Mouse (Mus musculus): Measurements from ENCODE around the gene Ncoa4. TPM values are rescaled to one million over a fixed set of nuclear protein-coding genes. Genes with fewer than 3 reads are reported as not detected.

Gene Ncoa4
- total RNA-seq, 1 experiment = 89.6 TPM

- no peaks in the 10 kb centered on the region for H3K9me3 ChIP-seq (ENCODE audit: control insufficient read depth, insufficient read depth, low read depth, low read length)
- no peak overlapping the region for H3K27ac ChIP-seq (ENCODE audit: insufficient read depth, low read depth, low read length, poor library complexity, severe bottlenecking)
- no peak for DNase-seq (ENCODE audit: low read depth, low spot score)
- H3K4me1 ChIP-seq (ENCODE audit: control insufficient read depth in 2 of 2, insufficient read depth in 2 of 2, low read length in 2 of 2, poor library complexity in 1 of 2) = peaks cover 4% of the 10 kb centered on the region in 2 experiments; a peak in 2 of 4 replicates
- H3K36me3 ChIP-seq (ENCODE audit: control insufficient read depth, insufficient read depth, low read length, poor library complexity, severe bottlenecking) = no peaks in the 10 kb centered on the region
- in situ Hi-C loops (cut with MboI; ENCODE audit: low sequenced_read_pairs in 2 of 2, unreplicated experiment in 2 of 2) = no loop called here
- no peak overlapping the region for H3K4me3 ChIP-seq (ENCODE audit: insufficient read depth in 1 of 2, low read depth in 1 of 2, low read length in 2 of 2, poor library complexity in 1 of 2, severe bottlenecking in 1 of 2)
- H3K9ac ChIP-seq (ENCODE audit: insufficient read depth, low read depth, low read length, poor library complexity, severe bottlenecking) = no peak overlapping the region
- no peak for TF ChIP-seq MAFK (IDR thresholded peaks at IDR 0.05; ENCODE audit: insufficient read depth, low read depth, low read length)
- no peak for TF ChIP-seq ZC3H11A (IDR thresholded peaks at IDR 0.05; ENCODE audit: borderline replicate concordance, low read depth, low read length)
- no peak for TF ChIP-seq ZNF384 (IDR thresholded peaks at IDR 0.05; ENCODE audit: low read depth, low read length)
- no peak for TF ChIP-seq CHD2 (IDR thresholded peaks at IDR 0.05; ENCODE audit: low read depth, low read length)
- TF ChIP-seq HCFC1 (IDR thresholded peaks at IDR 0.05; ENCODE audit: borderline replicate concordance, insufficient read depth, low read length) = no peak
These were observed 19.2 kb upstream of the Ncoa4 start for GRCm38 (mm10) chr14:32140359-32140965.

GRCm38 (mm10) chr14:32141723-32142122 is 17.9 kb upstream of the Ncoa4 start, which contains the start of gene Msmb:
Gene Msmb (plus strand): TSS chr14:32142023.
- Histone ChIP-seq H3K9me3 (ENCODE audit: control insufficient read depth, insufficient read depth, low read depth, low read length) (no peaks in the 10 kb centered on the region), H3K27ac (ENCODE audit: insufficient read depth, low read depth, low read length, poor library complexity, severe bottlenecking) (no peak within 1 kb of the TSS), H3K4me1 (ENCODE audit: control insufficient read depth in 2 of 2, insufficient read depth in 2 of 2, low read length in 2 of 2, poor library complexity in 1 of 2) (peaks cover 0 to 4% of the 10 kb centered on the region in 2 experiments; a peak in 1 of 4 replicates), H3K36me3 (ENCODE audit: control insufficient read depth, insufficient read depth, low read length, poor library complexity, severe bottlenecking) (no peaks in the 10 kb centered on the region), H3K4me3 (ENCODE audit: insufficient read depth in 1 of 2, low read depth in 1 of 2, low read length in 2 of 2, poor library complexity in 1 of 2, severe bottlenecking in 1 of 2) (no peak within 1 kb of the TSS), H3K9ac (ENCODE audit: insufficient read depth, low read depth, low read length, poor library complexity, severe bottlenecking) (no peak within 1 kb of the TSS)
- in situ Hi-C loops (cut with MboI; ENCODE audit: low sequenced_read_pairs in 2 of 2, unreplicated experiment in 2 of 2) = no loop called here
- DNase-seq (ENCODE audit: low read depth, low spot score) = no peak
- TF ChIP-seq CHD2 (IDR thresholded peaks at IDR 0.05; ENCODE audit: low read depth, low read length) (no peak), ZNF384 (IDR thresholded peaks at IDR 0.05; ENCODE audit: low read depth, low read length) (no peak), HCFC1 (IDR thresholded peaks at IDR 0.05; ENCODE audit: borderline replicate concordance, insufficient read depth, low read length) (no peak), MAFK (IDR thresholded peaks at IDR 0.05; ENCODE audit: insufficient read depth, low read depth, low read length) (no peak), ZC3H11A (IDR thresholded peaks at IDR 0.05; ENCODE audit: borderline replicate concordance, low read depth, low read length) (no peak)

- H3K4me1 ChIP-seq (ENCODE audit: control insufficient read depth in 2 of 2, insufficient read depth in 2 of 2, low read length in 2 of 2, poor library complexity in 1 of 2) = peaks cover 0 to 2% of the 10 kb centered on the region in 2 experiments; a peak in 1 of 4 replicates
- in situ Hi-C loops (cut with MboI; ENCODE audit: low sequenced_read_pairs in 2 of 2, unreplicated experiment in 2 of 2) = no loop called here
- TF ChIP-seq MAFK (IDR thresholded peaks at IDR 0.05; ENCODE audit: insufficient read depth, low read depth, low read length) = no peak
- DNase-seq (ENCODE audit: low read depth, low spot score) = no peak
- H3K27ac ChIP-seq (ENCODE audit: insufficient read depth, low read depth, low read length, poor library complexity, severe bottlenecking) = no peak overlapping the region
- no peaks in the 10 kb centered on the region for H3K36me3 ChIP-seq (ENCODE audit: control insufficient read depth, insufficient read depth, low read length, poor library complexity, severe bottlenecking)
- H3K9me3 ChIP-seq (ENCODE audit: control insufficient read depth, insufficient read depth, low read depth, low read length) = no peaks in the 10 kb centered on the region
- H3K4me3 ChIP-seq (ENCODE audit: insufficient read depth in 1 of 2, low read depth in 1 of 2, low read length in 2 of 2, poor library complexity in 1 of 2, severe bottlenecking in 1 of 2) = no peak overlapping the region
- H3K9ac ChIP-seq (ENCODE audit: insufficient read depth, low read depth, low read length, poor library complexity, severe bottlenecking) = no peak overlapping the region
These were observed 14.9 kb upstream of the Ncoa4 start for GRCm38 (mm10) chr14:32144734-32145133.

GRCm38 (mm10) chr14:32145401-32145800 is 14.3 kb upstream of the Ncoa4 start:
- DNase-seq (ENCODE audit: low read depth, low spot score) = no peak
- H3K36me3 ChIP-seq (ENCODE audit: control insufficient read depth, insufficient read depth, low read length, poor library complexity, severe bottlenecking) = no peaks in the 10 kb centered on the region
- no peak overlapping the region for H3K27ac ChIP-seq (ENCODE audit: insufficient read depth, low read depth, low read length, poor library complexity, severe bottlenecking)
- in situ Hi-C loops (cut with MboI; ENCODE audit: low sequenced_read_pairs in 2 of 2, unreplicated experiment in 2 of 2) = no loop called here
- TF ChIP-seq ZC3H11A (IDR thresholded peaks at IDR 0.05; ENCODE audit: borderline replicate concordance, low read depth, low read length) (no peak), ZNF384 (IDR thresholded peaks at IDR 0.05; ENCODE audit: low read depth, low read length) (no peak), MAFK (IDR thresholded peaks at IDR 0.05; ENCODE audit: insufficient read depth, low read depth, low read length) (no peak), CHD2 (IDR thresholded peaks at IDR 0.05; ENCODE audit: low read depth, low read length) (no peak), HCFC1 (IDR thresholded peaks at IDR 0.05; ENCODE audit: borderline replicate concordance, insufficient read depth, low read length) (no peak)
- H3K9me3 ChIP-seq (ENCODE audit: control insufficient read depth, insufficient read depth, low read depth, low read length) = no peaks in the 10 kb centered on the region
- no peak overlapping the region for H3K4me3 ChIP-seq (ENCODE audit: insufficient read depth in 1 of 2, low read depth in 1 of 2, low read length in 2 of 2, poor library complexity in 1 of 2, severe bottlenecking in 1 of 2)
- H3K4me1 ChIP-seq (ENCODE audit: control insufficient read depth in 2 of 2, insufficient read depth in 2 of 2, low read length in 2 of 2, poor library complexity in 1 of 2) = peaks cover 0 to 2% of the 10 kb centered on the region in 2 experiments; a peak in 1 of 4 replicates
- no peak overlapping the region for H3K9ac ChIP-seq (ENCODE audit: insufficient read depth, low read depth, low read length, poor library complexity, severe bottlenecking)
